Mouse (Mus musculus) heart, postnatal 4 days (tissue): Measurements from ENCODE around the gene Ap1b1. TPM values are rescaled to one million over a fixed set of nuclear protein-coding genes. Genes with fewer than 3 reads are reported as not detected.
A peak's percentile ranks its signal among the peaks of the same experiment; 100 is the strongest.

Experiments used
- DNase-seq: peaks from one replicate; pipeline ENCODE4 v3.0.0; 2021
- total RNA-seq, 2 experiments: library from RNA; stranded (reverse); gene quantifications; 2 replicates each; pipeline ENCODE4 v1.2.3; 2021

The Ap1b1 gene
- total RNA-seq, 2 experiments from 2014 or later = 45.6 to 45.7 TPM

DNA sequence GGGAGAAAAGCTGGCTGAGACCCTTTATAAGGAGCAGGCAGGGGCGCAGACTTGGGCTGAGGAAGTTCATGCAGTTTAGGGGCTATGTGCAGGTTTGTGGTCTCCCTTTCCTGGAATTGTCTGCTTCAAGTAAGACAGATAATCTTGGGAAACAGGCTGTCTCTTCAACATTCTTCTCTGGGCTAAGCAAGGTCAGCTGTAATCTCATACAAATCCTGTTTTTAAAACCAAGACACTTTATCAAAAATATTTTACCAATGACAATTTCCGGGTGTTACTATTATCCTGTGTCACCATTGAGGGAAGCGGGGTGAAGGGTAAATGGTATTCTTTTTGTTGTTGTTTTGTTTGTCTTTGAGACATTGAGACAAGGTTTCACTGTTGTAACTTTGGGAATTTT lies 1.8 kb upstream of the Ap1b1 start:
- no peak for DNase-seq

DNA sequence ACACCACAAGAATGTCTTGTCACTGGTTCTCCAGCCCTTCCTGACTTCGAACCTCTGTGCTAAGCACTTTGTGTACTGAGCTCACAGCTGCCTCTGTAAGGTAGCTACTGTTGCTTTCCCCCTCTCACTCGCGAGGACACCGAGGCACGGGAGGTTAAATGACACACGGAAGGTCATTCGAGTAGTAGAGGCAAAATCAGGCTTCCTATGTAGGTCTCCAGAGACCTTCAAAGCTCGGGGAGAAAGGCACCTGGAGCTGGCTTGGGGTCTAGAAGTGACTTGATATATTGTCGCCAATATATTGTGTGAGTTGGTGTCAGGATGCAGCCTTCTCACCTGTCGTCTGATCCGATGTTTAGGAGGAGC lies 846 bp downstream of the Ap1b1 start:
- DNase-seq = no peak

- DNase-seq = no peak
Measured at GRCm38 (mm10) chr11:4989187-4989586, 2.6 kb downstream of the Ap1b1 start.

DNA sequence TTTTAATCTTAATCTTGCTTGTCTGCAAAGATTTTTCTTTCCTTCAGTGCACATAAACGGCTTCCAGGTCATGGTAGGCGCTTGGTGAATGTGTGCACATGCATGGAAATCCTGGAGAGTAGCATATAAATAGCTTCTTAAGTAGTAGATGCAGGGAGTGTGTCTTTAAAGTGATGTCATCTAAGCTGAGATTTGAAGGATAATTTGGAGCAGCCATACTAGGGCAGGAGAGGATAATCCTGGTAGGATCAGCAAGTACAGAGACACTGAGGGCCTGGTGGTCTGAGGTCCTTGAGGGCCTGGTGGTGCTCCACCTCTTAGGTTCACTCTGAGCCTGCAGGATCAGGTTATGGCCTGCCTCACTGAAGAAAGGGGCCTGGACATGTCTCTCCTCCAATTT lies 5.8 kb downstream of the Ap1b1 start:
- no peak for DNase-seq

- DNase-seq = no peak
Measured at GRCm38 (mm10) chr11:4995676-4996075, 9.1 kb downstream of the Ap1b1 start.

DNA sequence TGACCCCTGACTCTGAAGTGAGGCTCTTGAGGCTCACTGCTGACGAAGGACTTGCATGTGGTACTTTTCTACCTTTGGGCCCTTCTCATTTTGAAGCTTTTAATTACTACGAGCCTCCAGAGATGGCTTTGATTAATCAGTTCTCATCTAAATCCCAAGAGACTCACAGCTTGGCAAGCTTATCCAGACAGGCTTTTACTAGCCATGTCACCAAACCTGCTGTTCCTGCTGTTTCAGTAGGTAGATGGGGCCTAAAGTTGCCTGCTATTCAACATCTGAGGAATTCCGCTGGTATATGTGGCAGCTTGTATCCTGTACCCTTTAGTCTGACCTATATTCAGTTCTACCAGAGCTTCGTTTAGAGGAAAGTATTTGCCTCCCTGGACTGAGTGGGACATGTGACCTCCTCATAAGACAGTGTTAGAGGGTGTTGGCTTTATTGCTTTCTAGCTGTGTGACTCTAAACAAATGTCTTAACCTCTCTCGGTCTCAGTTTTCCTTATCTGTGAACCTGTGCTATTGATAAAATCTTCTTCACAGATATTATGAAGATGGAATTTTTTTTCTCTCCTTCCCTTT lies 10.1 kb downstream of the Ap1b1 start:
- DNase-seq = no peak

GRCm38 (mm10) chr11:4998352-4998751 lies 11.7 kb downstream of the Ap1b1 start:
- DNase-seq = peak; percentile 15

- DNase-seq = no peak
Measured at GRCm38 (mm10) chr11:4998762-4999161, 12.1 kb downstream of the Ap1b1 start.

DNA sequence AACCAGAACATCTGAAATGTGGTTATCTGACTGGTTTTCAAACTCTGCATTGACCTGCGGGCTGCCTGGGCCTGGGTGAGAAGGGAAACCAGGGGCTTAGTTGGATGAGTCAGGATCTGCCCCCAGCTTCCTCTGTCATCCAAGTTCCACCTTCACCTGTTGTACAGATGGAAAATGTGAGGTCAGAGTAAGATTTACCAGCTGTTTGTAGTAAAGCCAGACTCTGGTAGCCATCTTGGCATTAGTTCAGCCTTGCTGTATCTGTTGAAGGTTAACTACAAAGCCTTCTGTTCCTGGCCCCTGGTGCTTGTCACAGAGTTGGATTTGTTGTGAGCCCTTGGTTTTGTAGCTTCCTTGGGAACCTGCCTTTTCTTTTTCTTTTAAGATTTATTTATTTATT lies 13.6 kb downstream of the Ap1b1 start:
- no peak for DNase-seq

DNA sequence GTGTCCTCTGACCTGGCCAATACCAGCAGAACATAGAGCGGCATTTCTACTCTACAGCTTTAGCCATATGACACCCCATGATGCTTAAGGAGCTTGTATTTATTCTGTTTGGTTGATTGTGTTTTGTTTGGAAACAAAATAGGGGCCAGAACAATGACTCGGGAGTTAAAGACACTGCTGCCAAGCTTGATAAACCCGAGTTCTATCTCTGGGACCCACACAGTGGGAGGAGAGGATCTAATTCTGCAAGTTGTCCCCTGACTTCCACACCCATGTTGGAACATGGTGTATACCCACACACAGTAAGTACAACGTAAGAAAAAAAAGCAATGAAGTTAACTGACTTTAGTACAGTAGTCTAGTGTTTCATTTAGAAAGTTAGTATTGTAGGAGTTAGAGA lies 16.2 kb downstream of the Ap1b1 start:
- DNase-seq = no peak

GRCm38 (mm10) chr11:5005528-5005927 lies 18.9 kb downstream of the Ap1b1 start:
- no peak for DNase-seq

DNA sequence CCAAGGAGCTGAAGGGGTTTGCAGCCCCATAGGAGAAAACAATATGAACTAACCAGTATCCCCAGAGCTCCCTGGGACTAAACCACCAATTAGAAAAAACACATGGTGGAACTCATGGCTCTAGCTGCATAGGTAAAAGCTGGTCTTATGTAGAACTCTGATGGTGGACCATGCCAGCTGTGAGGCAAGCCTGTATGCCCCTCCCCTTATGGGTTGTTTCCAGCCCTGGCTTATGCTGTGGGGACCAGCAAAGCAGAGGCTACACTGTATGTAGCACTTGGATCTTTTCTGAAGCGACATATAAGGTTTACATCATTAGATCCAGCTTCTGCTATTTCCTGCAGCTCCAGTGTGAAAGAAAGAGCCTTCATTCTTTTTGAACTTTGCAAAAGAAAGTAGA lies 20.6 kb downstream of the Ap1b1 start:
- peak; percentile 22 for DNase-seq

- no peak for DNase-seq
Measured at GRCm38 (mm10) chr11:5008867-5009266, 22.2 kb downstream of the Ap1b1 start.

- DNase-seq = no peak
Measured at GRCm38 (mm10) chr11:5009354-5010074, 22.9 kb downstream of the Ap1b1 start.

GRCm38 (mm10) chr11:5010205-5010604 lies 23.6 kb downstream of the Ap1b1 start:
- DNase-seq = no peak

DNA sequence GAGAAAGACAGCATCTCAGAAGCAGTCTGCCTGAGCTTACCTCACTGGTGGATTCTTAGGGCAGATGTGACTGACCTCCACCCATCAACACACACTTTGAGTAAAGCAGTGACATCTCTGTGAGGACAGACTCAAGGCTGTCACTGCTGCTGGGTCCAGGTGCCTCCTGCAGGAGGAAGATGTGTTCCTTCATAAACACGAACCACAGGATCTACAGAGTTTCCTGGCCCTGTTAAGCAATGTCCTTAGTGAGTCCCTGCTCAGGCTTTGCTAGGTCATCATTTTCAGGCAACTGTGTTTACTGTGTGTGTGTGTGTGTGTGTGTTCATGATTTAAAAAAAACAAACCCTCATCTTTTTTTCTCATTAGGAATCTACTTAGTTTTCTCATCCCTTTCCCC lies 24.9 kb downstream of the Ap1b1 start:
- DNase-seq = no peak

GRCm38 (mm10) chr11:5012213-5012715 lies 25.6 kb downstream of the Ap1b1 start:
- no peak for DNase-seq

DNA sequence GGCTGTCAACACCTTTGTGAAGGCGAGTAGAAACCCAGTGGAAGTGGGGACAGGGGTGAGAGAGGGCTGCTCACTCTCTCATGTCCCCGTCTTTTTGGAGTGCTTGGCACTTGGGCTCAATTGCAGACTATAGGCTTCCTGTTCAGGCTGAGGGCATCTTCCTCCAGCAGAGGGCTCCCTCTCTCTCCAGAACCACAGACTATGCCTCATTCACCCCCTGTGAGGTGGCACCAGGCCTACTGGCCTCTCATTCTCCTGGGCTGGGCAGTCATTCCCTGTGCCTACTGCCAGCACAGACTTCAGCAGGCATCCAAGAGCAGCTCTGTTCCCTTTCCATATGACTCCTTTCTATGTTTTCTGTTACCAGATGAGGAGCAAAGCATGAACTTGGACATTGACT lies 29.1 kb downstream of the Ap1b1 start:
- DNase-seq = peak; percentile 79

GRCm38 (mm10) chr11:5016286-5016685 lies 29.7 kb downstream of the Ap1b1 start:
- no peak for DNase-seq

DNA sequence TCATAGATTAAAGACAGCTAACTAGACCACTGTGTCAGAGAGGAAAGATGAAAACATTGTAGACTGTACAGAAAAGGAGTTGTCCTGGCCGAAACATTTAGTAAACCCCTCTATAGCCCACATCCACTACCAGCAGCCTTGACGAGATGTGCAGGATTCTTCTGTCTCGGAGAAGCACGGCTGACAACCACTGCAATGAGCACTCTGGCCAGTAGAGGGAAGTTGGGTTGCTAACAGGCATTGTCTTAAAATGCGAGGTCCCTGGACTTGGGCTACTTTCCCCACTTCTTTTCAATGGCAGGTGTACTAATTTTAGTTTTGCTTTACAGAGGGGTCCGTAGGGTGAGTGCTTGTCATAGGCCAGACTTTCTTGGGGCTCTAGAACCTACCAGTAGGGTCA lies 30.9 kb downstream of the Ap1b1 start:
- DNase-seq = peak; percentile 48

GRCm38 (mm10) chr11:5025108-5025507 lies 38.5 kb downstream of the Ap1b1 start:
- no peak for DNase-seq

DNA sequence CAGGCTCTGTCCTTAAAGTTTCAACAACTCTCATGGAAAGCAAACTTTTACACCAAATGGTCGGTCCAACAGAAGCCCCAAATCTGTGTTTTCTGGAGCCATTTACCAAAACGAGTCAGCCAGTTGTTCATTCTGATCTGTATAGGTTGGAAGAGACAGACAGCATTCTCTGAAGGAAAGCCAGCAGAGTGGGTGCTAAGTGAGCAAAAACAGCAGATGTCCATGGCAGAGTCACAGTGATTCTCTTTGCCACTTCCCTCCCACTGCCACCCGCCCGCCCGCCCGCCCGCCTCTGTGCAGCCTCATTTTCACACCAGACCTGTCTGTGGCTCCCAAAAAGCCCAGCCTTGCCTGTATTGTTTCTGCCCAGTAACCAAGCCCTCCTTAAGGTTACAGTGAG lies 41.6 kb downstream of the Ap1b1 start:
- no peak for DNase-seq

GRCm38 (mm10) chr11:5032706-5033105 lies 46.1 kb downstream of the Ap1b1 start:
- DNase-seq = no peak

DNA sequence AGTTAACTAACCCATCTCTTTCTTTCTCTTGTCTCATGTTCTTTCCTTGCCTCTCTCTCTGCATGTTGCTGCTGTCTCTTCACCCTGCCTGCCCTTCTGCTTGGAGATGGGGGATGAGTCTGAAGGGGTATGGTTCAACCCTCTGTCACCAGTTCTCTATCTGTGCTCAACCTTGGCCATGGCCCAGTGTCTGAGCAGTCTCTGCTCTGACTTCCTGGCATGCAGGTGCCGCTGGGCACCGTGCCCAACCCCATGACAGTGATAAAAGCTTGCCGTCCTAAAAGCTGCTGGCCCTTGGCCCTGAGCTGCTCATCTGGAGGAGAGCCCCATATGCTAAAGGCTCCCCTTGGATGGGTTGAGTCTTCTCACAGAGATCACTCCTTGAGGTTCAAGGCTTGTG lies 46.5 kb downstream of the Ap1b1 start:
- DNase-seq = peak; percentile 79

GRCm38 (mm10) chr11:5035421-5035820 lies 48.8 kb downstream of the Ap1b1 start:
- DNase-seq = no peak
